Mouse (Mus musculus) 3134 (cell line): ENCODE results near the gene Tsnaxip1.
"Not testable (repeated sequence)": the region's sequence is repeated elsewhere in the genome, so short reads cannot be mapped to it uniquely, and the experiment has no call there.

Experiments
- DNase-seq: peaks from one replicate; pipeline ENCODE4 v3.0.0-alpha.2; 2011; ENCODE audit warnings: low spot score; ENCODE audit not compliant: insufficient read length; ENCODE audit errors: extremely low read depth

Gene Tsnaxip1

GRCm38 (mm10) chr8:105812511-105812910 is 15.0 kb upstream of the Tsnaxip1 start:
- DNase-seq, result no peak

GRCm38 (mm10) chr8:105813241-105813640 is 14.3 kb upstream of the Tsnaxip1 start:
- no peak for DNase-seq

GRCm38 (mm10) chr8:105819659-105820058 is 7.9 kb upstream of the Tsnaxip1 start:
- no peak for DNase-seq

GRCm38 (mm10) chr8:105820925-105821324 is 6.6 kb upstream of the Tsnaxip1 start:
- DNase-seq, result no peak

GRCm38 (mm10) chr8:105825506-105825905 is 2.0 kb upstream of the Tsnaxip1 start:
- DNase-seq, result no peak

- DNase-seq, result no peak
Measured at GRCm38 (mm10) chr8:105826379-105826778, 1.2 kb upstream of the Tsnaxip1 start.

GRCm38 (mm10) chr8:105833740-105834139 is 6.2 kb downstream of the Tsnaxip1 start:
- not testable (repeated sequence) for DNase-seq

- DNase-seq, result peak; percentile 60
Measured at GRCm38 (mm10) chr8:105835318-105835717, 7.8 kb downstream of the Tsnaxip1 start.

GRCm38 (mm10) chr8:105836991-105837390 is 9.5 kb downstream of the Tsnaxip1 start:
- DNase-seq, result no peak

- no peak for DNase-seq
Measured at GRCm38 (mm10) chr8:105839209-105839608, 11.7 kb downstream of the Tsnaxip1 start.

GRCm38 (mm10) chr8:105846678-105847077 is 19.1 kb downstream of the Tsnaxip1 start:
- DNase-seq, result no peak

- DNase-seq, result no peak
Measured at GRCm38 (mm10) chr8:105850014-105850413, 22.5 kb downstream of the Tsnaxip1 start.

GRCm38 (mm10) chr8:105850611-105851010 is 23.1 kb downstream of the Tsnaxip1 start:
- DNase-seq, result no peak

- DNase-seq, result peak; percentile 85
Measured at GRCm38 (mm10) chr8:105851651-105852143, 24.2 kb downstream of the Tsnaxip1 start.

GRCm38 (mm10) chr8:105852146-105852729 is 24.7 kb downstream of the Tsnaxip1 start:
- no peak for DNase-seq

GRCm38 (mm10) chr8:105853178-105853577 is 25.6 kb downstream of the Tsnaxip1 start, which contains the start of gene Cenpt:
Cenpt (minus strand) TSS chr8:105853278.
- DNase-seq, result no peak

- no peak for DNase-seq
Measured at GRCm38 (mm10) chr8:105854303-105854702, 26.8 kb downstream of the Tsnaxip1 start.

- DNase-seq, result peak; percentile 87
Measured at GRCm38 (mm10) chr8:105854715-105855216, 27.2 kb downstream of the Tsnaxip1 start, which contains the start of gene Thap11. Thap11 (plus strand) TSS chr8:105855132.

- peak; percentile 83 for DNase-seq
Measured at GRCm38 (mm10) chr8:105855248-105856167, 28.0 kb downstream of the Tsnaxip1 start.

GRCm38 (mm10) chr8:105856168-105856835 is 28.8 kb downstream of the Tsnaxip1 start:
- DNase-seq, result no peak

- DNase-seq, result no peak
Measured at GRCm38 (mm10) chr8:105858495-105858894, 31.0 kb downstream of the Tsnaxip1 start.
